Mouse (Mus musculus) right cerebral cortex, postnatal 4 days (tissue): ENCODE measurements around the gene Nicn1.
A peak's percentile ranks its signal among the peaks of the same experiment; 100 is the strongest.

Experiments
- DNase-seq: peaks from one replicate; pipeline ENCODE4 v3.0.0-alpha.2; 2022

Gene Nicn1

DNA sequence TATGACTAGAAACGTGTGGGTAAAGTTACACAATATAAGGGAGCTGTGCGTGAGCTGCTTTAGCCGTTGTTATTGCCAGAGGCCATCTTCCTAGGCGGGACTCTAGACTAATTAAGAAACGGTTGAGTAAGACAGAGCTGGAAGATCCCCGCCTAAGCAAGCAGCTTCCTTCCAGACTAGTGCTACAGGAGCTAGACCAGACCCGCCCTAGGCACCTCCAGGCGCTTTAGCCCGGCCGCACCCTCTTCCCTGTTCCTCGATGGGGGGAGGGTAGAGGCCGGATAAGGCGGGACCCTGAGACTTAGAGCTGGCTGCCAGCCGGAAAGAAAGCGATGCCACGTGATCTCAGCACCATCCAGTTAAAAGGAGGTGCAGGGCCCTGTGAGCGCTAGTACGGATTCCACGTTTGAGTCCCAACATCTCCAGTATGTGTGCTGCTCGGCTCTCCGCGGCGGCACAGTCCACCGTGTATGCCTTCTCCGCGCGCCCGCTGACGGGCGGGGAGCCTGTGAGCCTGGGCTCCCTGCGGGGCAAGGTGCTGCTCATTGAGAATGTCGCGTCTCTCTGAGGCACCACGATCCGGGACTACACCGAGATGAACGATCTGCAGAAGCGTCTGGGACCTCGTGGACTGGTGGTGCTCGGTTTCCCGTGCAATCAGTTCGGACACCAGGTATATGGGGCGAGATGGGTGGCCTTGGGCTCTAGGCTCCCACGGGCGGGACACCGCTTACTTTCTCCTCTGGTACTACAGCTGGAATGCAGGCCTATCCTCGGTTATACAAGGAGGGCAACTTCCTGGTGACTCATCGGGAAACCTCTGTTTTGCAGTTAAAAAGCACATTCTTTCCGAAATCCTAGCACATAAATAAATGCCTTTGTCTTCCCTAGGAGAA is 48.9 kb downstream of the Nicn1 start, which contains the start of gene Gpx1:
Gpx1 (plus strand) TSS at position 18 of the 896 bp plus-strand sequence.
- DNase-seq, result peak; percentile 79

DNA sequence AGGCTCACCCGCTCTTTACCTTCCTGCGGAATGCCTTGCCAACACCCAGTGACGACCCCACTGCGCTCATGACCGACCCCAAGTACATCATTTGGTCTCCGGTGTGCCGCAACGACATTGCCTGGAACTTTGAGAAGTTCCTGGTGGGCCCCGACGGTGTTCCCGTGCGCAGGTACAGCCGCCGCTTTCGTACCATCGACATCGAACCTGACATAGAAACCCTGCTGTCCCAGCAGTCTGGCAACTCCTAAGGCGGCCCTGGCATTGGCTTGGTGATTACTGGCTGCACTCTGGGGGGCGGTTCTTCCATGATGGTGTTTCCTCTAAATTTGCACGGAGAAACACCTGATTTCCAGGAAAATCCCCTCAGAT is 49.6 kb downstream of the Nicn1 start:
- no peak for DNase-seq

DNA sequence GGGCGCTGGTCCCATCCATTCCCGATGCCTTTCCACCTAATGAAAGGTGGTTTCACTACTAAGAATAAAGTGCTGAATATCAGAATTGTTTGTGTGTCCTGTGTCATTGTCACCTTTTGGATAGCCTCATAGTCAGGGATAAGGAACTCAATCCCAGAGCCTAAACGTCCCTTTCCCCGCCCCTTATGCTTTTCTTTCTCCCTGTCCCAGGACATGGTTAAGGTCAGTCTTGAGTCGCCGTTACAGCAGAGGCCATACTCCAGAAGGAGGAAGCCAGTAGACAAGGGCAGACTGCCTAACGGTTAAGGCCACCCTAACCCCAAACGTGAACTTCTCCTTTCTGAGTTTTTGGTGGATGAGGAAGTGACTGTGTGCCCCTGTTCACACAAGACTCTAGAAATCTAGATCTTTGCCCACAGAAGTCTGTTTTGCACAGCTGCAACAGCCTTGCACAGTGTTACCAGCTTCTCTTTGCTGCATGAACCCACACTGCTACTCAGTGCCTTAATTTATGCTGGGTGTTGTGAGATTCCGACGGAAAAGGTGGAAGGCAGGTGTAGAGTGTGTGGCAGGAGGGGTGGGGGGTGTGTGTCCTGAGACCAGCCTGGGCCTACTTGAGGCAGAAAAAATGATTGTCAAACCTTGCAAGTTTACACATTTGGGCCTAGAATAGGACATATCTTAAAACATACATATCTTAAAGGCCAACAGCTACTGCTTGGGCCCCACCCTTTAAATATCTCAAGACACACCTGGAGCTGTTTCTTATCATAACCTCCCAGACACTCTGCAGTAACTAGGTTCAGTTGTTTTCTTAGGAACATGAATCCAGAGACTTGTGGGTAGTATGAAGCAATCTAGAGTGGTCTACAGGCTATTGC is 50.3 kb downstream of the Nicn1 start:
- DNase-seq, result no peak

- DNase-seq, result no peak
Observed at GRCm38 (mm10) chr9:108341139-108341475, 50.9 kb downstream of the Nicn1 start.

- no peak for DNase-seq
Observed at GRCm38 (mm10) chr9:108341801-108342200, 51.6 kb downstream of the Nicn1 start.

DNA sequence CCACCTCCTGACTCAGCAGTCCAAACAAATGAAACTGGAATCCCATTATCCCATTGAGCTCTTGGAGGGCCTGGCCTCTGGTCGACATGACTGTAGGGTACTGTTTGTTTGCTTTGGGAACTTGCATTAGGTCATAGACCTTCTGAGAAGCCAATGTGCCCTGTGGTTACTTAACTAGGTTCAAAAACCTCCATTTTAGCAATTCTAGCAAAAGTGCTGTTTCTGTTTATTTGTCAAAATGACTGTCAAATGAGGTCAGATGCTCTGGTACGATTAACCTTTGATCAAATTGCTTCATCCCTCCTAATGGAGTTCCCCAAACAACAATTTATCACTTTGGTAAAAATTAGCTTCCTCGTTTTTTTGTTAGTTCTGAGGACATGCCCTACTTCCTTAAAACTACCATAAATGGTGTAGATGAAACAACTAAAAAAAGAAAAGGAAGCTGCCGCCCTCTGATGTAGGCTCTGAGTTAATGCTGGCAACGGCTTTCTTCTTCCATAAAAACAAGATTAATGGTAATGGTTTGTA is 52.1 kb downstream of the Nicn1 start:
- DNase-seq, result no peak

DNA sequence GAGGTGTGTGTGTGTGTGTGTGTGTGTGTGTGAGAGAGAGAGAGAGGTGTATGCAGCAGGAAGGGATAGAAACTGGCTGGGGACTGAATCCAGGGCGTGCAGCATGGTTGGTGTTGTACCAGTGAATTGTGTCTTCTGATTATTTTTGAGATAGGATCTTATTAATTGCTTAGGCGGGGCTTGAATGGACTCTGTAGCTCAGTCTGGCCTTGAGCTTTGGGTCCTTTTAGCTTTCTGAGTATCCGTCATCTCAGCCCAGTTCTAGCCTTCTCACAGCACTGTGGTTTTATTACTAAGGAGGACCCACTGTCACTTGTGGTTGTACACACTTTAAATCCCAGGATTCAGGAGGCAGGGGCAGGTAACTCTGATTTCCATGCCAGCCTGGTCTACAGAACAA is 53.1 kb downstream of the Nicn1 start:
- DNase-seq, result no peak

GRCm38 (mm10) chr9:108343835-108344234 is 53.6 kb downstream of the Nicn1 start:
- no peak for DNase-seq

- no peak for DNase-seq
Observed at GRCm38 (mm10) chr9:108344471-108344870, 54.2 kb downstream of the Nicn1 start.
